Mouse (Mus musculus) kidney, embryonic 15.5 days (tissue): ENCODE measurements around the gene Psmd9. TPM values are rescaled to one million over a fixed set of nuclear protein-coding genes. Genes with fewer than 3 reads are reported as not detected.

Source experiments
- ATAC-seq: fragments of 200-750 bp; cut with Nextera tagmentation; replicated peaks from 2 replicates; pipeline ENCODE4 v1.8.0; 2017; ENCODE audit warnings: moderate TSS enrichment; ENCODE audit not compliant: low FRiP score
- H3K27ac ChIP-seq: fragments of 300-500 bp; sonication (generic); 2 replicates; pipeline ENCODE4 v1.5.1; 2015; ENCODE audit warnings: mild to moderate bottlenecking, inconsistent platforms
- H3K27me3 ChIP-seq: fragments of 300-500 bp; sonication (generic); 2 replicates; pipeline ENCODE4 v1.6.1; 2015; ENCODE audit warnings: inconsistent platforms
- H3K36me3 ChIP-seq: fragments of 300-500 bp; sonication (generic); 2 replicates; pipeline ENCODE4 v1.6.1; 2015; ENCODE audit warnings: inconsistent platforms
- H3K4me1 ChIP-seq: fragments of 300-500 bp; sonication (generic); 2 replicates; pipeline ENCODE4 v1.6.1; 2015; ENCODE audit warnings: inconsistent platforms
- H3K4me2 ChIP-seq: fragments of 300-500 bp; sonication (generic); 2 replicates; pipeline ENCODE4 v1.6.1; 2015; ENCODE audit warnings: moderate library complexity, mild to moderate bottlenecking, inconsistent platforms
- H3K4me3 ChIP-seq: fragments of 300-500 bp; sonication (generic); replicated peaks from 2 replicates; pipeline ENCODE4 v1.5.1; 2015; ENCODE audit warnings: mild to moderate bottlenecking, inconsistent platforms
- H3K9ac ChIP-seq: fragments of 300-500 bp; sonication (generic); 2 replicates; pipeline ENCODE4 v1.6.1; 2015; ENCODE audit warnings: mild to moderate bottlenecking, inconsistent platforms
- H3K9me3 ChIP-seq: fragments of 300-500 bp; sonication (generic); replicated peaks from 2 replicates; pipeline ENCODE4 v1.6.1; 2016; ENCODE audit warnings: inconsistent platforms
- WGBS: fragments of 180-500 bp; shearing (Covaris S2); methylation state at CpG from one replicate; pipeline ENCODE4 v1.1.7; 2015; ENCODE audit warnings: mixed read lengths; 5-methylcytosine and 5-hydroxymethylcytosine counted together
- polyA plus RNA-seq: library from polyadenylated mRNA; unstranded; fragments of >200 nt; fragmentation: Nextera tagmentation; extraction: Ambion mirVana; gene quantifications from 2 replicates; pipeline ENCODE4 v1.2.1, GENCODE M21; 2015

Gene Psmd9
- 82.5 and 90.5 TPM in 2 replicates for polyA plus RNA-seq

DNA sequence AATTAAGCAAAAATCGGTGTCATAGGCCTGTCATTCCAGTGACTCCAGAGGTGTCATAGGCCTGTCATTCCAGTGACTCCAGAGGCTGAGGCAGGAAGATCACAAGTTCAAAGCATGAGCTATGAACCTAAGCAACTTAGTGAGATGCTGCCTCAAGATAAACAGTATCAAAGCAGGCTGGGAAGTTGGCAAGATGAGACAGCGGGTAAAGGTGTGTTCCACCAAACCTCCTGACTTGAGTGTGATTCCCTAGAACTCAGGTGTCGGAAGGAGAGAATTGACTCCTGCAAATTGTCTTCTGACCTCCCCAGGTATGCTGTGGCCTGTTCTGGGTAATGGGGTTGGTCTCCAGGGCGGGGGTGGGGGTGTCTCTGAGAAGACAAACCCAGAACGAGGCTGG is at the start of gene Psmd9:
Psmd9 (plus strand) TSS at position 130 of the 400 bp plus-strand sequence.
- ATAC-seq: no peak

DNA sequence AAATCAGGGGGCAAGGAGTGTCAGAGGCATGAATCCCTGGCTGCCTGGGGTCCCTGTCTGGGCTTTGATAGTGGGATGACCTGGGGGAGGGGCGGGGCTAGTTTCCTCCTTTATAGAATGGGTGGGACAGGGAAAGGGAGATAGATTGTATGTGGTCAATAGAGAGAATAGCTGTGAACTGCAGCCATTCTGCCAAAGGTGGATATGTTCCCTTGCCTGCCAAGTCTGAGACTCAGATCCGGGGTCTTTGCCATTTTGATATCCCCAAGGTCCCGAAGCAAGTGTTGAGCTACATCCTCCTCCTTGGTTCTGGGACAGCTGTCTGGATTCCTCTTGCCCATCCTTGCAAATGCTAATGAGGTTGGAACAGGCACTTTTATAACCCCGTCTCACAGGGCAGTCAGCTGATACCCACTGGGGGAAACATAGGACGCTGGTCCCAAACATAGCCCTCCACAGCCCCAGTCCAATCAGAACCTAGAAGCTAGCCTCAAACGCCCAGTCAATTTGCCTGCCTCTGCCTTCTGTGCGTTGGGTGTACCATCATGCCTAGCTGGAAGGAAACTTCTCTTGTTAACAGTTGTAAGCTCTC is 48.5 kb upstream of the Psmd9 start:
- H3K4me2 ChIP-seq: no peak overlapping the region
- H3K27ac ChIP-seq: no peak overlapping the region
- ATAC-seq: no peak
- H3K9me3 ChIP-seq: 0 out of 2 replicates have a peak, but pooled peaks cover 3% of the 10 kb centered on the region
- no peaks in the 10 kb centered on the region for H3K27me3 ChIP-seq
- H3K36me3 ChIP-seq: 0 out of 2 replicates have a peak, but pooled peaks cover 3% of the 10 kb centered on the region
- H3K9ac ChIP-seq: no peak overlapping the region
- no peak overlapping the region for H3K4me3 ChIP-seq
- 56% methylated on average over 7 of the region's 7 CpGs for WGBS
- H3K4me1 ChIP-seq: 0 out of 2 replicates have a peak, but pooled peaks cover 9% of the 10 kb centered on the region

More for the DNA sequence above, at the start of gene Psmd9:
- no peak within 1 kb of the TSS for H3K4me2 ChIP-seq
- no peaks in the 10 kb centered on the region for H3K27me3 ChIP-seq
- peak within 1 kb of the TSS; percentile 27; the same call in 1 of the 2 replicates for H3K27ac ChIP-seq
- H3K36me3 ChIP-seq: peaks cover 25% of the 10 kb centered on the region
- H3K4me1 ChIP-seq: peaks cover 42% of the 10 kb centered on the region
- H3K9me3 ChIP-seq: no peaks in the 10 kb centered on the region
- WGBS: 71% methylated on average over 5 of the region's 5 CpGs
- no peak within 1 kb of the TSS for H3K9ac ChIP-seq
- no peak within 1 kb of the TSS for H3K4me3 ChIP-seq

DNA sequence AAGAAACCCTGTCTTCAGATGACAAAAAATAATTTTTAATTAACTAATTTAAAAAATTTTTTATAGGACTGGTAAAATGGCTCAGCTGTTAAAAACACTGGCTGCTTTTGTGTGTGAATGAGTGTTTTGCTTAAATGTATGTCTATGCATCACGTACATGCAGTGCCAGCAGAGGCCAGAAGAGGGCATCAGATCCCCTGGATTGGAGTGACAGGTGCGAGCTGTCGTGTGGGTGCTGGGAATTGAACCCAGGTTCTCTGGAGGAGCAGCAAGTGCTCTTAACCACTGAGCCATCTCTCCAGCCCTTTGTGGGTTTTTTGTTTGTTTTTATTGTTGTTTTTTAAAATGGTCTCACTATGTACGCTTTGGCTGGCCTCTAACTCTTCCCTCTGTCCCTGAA is 47.0 kb upstream of the Psmd9 start:
- H3K9me3 ChIP-seq: 0 out of 2 replicates have a peak, but pooled peaks cover 3% of the 10 kb centered on the region
- ATAC-seq: no peak
- no peak overlapping the region for H3K9ac ChIP-seq
- no peak overlapping the region for H3K27ac ChIP-seq
- H3K27me3 ChIP-seq: no peaks in the 10 kb centered on the region
- whole genome bisulfite sequencing: 92% methylated on average over 4 of the region's 4 CpGs
- no peak overlapping the region for H3K4me2 ChIP-seq
- H3K36me3 ChIP-seq: peaks cover 3% of the 10 kb centered on the region; the same call in 1 of the 2 replicates
- no peak overlapping the region for H3K4me3 ChIP-seq
- peaks cover 12% of the 10 kb centered on the region; the same call in 1 of the 2 replicates for H3K4me1 ChIP-seq

DNA sequence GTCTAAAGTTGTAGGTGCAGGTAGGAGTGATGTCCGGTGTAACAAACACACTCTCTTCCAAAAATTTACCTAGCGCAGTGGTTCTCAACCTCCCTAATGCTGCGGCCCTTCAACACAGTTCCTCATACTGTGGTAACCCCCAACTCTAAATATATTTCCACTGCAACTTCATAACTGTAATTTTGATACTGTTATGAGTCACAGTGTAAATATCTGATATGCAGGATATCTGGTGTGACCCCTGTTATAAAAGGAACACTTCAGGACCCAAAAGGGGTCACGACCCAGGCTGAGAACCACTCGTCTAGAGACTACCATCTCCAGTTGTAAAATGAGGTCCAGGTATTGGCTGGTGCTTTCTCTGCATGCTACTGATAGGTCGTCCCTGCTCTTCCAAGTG is 44.1 kb upstream of the Psmd9 start:
- WGBS: 78% methylated on average over 6 of the region's 6 CpGs
- Histone ChIP-seq H3K27me3 (no peaks in the 10 kb centered on the region), H3K4me2 (no peak overlapping the region), H3K4me1 (peaks cover 21% of the 10 kb centered on the region), H3K9me3 (0 out of 2 replicates have a peak, but pooled peaks cover 3% of the 10 kb centered on the region), H3K9ac (no peak overlapping the region), H3K27ac (no peak overlapping the region), H3K36me3 (peaks cover 10% of the 10 kb centered on the region; the same call in 1 of the 2 replicates), H3K4me3 (no peak overlapping the region)
- ATAC-seq: 0 out of 2 replicates have a peak, but pooled peaks have one; percentile 2

DNA sequence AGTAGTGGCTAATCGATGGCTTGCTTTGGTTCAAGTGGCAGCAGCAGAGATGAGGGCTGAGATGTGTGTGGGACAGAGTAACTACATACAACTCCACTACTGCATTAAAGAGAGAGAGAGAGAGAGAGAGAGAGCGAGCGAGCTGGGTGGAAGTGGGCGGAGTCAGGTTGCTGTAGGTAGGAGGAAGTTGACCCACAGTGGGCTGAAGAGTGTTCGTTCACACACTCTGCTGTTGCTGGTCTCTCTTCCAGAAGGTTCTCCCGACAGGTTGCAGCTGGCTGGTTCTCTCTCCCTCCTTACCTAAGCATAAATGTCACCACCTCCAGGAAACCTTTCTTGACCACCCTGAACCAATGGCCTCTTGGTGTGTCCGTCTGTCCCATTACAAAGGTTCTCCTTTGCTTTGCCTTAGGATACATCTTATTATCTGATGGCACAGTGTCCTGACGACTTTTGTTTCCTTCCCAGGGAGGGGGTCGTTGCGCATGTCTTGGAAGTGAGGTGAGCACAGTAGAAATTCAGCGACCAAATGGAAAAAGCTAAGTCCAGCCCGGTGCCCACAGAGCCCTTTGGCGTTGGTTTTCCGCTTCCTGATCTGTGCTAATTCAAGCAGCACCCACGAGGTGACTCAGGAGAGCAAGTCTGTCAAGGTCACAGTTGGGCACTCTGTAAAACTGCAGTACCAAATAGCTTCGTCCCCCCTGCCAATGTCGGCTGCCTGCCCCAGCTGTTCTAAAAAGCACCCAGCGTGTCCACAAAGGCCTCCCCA is 43.4 kb upstream of the Psmd9 start:
- Histone ChIP-seq H3K4me2 (no peak overlapping the region), H3K27ac (peak overlapping the region; percentile 56; the same call in 1 of the 2 replicates), H3K36me3 (peaks cover 12% of the 10 kb centered on the region; the same call in 1 of the 2 replicates), H3K4me1 (peaks cover 26% of the 10 kb centered on the region), H3K9me3 (0 out of 2 replicates have a peak, but pooled peaks cover 3% of the 10 kb centered on the region), H3K27me3 (no peaks in the 10 kb centered on the region), H3K9ac (no peak overlapping the region), H3K4me3 (no peak overlapping the region)
- WGBS: 73% methylated on average over 18 of the region's 18 CpGs
- ATAC-seq: 0 out of 2 replicates have a peak, but pooled peaks have one; percentile 24

DNA sequence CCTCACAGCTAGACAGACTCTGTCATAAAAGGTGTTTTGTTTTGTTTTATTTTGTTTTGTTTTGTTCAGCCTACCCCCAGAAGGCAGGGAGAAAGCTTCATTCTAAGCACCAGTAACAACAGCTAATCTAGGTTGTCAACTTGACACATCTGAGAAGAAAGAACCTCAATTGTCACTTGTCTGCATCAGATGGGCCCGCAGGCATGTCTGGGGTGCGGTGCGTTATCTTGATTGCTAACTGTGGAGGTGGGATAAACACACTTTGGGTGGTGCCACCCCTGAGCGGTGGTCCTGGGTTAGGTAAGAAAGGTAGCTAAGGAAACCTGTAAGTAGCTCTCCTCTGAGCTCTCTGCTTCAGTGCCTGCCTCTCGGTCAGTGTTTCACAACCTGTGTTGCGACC is 42.2 kb upstream of the Psmd9 start:
- 68% methylated on average over 6 of the region's 6 CpGs for WGBS
- Histone ChIP-seq H3K9ac (no peak overlapping the region), H3K4me3 (no peak overlapping the region), H3K27me3 (no peaks in the 10 kb centered on the region), H3K27ac (no peak overlapping the region), H3K36me3 (peaks cover 12% of the 10 kb centered on the region; the same call in 1 of the 2 replicates), H3K4me1 (peaks cover 35% of the 10 kb centered on the region), H3K4me2 (no peak overlapping the region), H3K9me3 (0 out of 2 replicates have a peak, but pooled peaks cover 3% of the 10 kb centered on the region)
- ATAC-seq: no peak

DNA sequence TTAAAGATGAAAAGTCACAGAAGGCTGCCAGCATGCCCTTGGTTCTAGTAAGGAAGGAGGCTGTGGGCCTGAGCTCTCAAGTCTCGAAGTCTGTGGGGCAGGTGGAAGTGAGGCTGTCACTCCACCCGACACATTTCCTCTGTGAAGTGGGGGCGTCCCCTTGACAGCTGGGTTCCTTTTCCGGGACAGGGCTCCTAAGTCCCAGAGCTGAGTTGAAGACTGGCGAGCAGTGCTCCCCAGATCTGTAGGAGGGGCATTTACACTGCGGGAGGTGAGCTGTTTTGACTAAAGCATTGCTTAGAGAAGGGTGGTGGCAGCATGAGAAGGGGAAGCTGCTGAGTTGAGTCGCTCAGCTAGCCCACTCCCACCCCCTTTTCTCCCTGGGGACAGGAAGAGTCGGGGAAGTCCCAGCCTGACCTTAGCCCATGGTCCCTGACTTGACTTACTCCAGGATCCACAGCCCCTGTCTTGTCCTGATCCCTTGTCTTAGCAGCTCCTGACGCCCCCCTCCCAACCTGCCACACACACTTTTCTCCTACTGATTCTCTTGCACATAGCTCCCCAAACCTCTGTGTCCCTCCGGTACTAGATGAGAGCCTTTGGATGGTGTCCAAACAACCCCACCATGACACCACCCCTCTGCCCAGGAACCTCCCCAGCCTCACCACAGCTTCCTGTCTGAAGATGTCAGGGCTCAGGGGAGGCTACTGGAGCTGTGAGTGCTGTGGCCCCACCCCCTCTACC is 40.6 kb upstream of the Psmd9 start:
- Histone ChIP-seq H3K9me3 (no peaks in the 10 kb centered on the region), H3K4me2 (no peak overlapping the region), H3K27ac (no peak overlapping the region), H3K36me3 (peaks cover 12% of the 10 kb centered on the region), H3K4me3 (no peak overlapping the region), H3K9ac (no peak overlapping the region), H3K4me1 (peaks cover 49% of the 10 kb centered on the region), H3K27me3 (no peaks in the 10 kb centered on the region)
- no peak for ATAC-seq
- 52% methylated on average over 10 of the region's 10 CpGs for WGBS

DNA sequence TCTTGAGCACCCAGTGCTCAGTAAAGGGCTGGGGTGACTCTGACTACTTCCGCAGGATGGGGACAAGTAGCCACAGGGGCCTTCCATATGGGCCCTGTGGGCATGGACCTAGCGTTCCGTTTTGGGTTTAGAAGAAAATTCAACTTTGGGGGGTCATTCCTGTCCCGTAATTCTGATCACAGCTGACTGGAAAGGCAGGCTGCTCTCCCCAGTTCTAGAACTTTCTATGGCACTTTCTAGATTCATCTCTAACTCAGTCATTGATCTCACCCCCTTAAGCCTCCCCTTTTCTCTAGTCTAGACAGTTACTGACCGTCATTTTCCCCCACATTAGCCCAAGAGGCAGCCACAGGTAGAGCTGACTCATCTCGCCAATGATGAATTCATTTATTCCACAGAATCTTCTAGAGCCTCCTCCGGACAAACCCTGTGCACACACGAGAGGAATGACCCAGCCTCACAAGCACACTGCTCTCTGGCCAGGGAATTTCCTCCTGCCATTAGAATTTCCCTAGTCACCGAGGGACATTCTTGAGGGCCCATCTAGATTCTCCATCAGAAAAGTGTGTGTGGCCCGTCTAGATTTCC is 39.9 kb upstream of the Psmd9 start:
- Histone ChIP-seq H3K36me3 (peaks cover 16% of the 10 kb centered on the region), H3K4me3 (no peak overlapping the region), H3K9ac (no peak overlapping the region), H3K4me1 (peaks cover 55% of the 10 kb centered on the region), H3K4me2 (no peak overlapping the region), H3K9me3 (no peaks in the 10 kb centered on the region), H3K27ac (no peak overlapping the region), H3K27me3 (no peaks in the 10 kb centered on the region)
- 88% methylated on average over 10 of the region's 10 CpGs for WGBS
- no peak for ATAC-seq

DNA sequence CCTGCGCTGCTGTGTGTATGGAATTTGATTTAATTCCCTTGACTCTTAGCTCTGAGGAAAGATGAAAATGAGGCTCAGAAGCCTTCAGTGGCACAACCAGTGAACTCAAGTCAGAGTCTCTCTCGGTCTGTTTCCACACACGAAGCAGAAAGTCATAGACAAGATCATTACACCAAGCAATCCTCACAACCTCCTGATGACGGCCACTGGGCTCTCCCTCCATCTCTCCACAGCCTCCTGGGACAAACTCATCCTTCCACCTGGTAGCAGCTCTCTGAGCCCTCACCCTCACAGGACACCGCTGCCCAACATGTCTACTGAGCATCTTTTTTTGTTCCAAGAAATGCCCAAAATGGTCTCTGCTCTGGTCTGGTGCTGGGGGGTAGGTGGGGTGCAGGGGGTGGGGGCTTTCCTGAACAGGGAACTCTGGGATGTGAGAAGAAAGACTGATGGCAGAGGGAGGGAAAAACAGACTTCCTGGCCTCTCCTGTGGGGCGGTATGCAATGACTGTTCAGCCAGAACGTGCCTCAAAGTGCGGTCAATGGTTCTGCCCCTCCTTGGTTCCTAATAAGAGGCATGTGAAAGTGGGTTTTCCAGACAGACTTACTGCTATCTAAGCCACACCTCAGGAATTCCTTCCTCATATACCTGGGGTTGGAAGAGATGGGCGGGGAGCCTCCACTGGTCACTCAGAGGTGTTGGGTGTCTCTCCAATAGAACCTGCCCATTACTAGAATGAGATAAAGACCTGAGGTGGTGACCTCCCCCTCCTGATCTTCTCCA is 39.0 kb upstream of the Psmd9 start:
- Histone ChIP-seq H3K4me2 (no peak overlapping the region), H3K36me3 (peaks cover 24% of the 10 kb centered on the region), H3K27ac (no peak overlapping the region), H3K9me3 (no peaks in the 10 kb centered on the region), H3K4me1 (peaks cover 65% of the 10 kb centered on the region), H3K27me3 (no peaks in the 10 kb centered on the region), H3K9ac (no peak overlapping the region), H3K4me3 (no peak overlapping the region)
- WGBS: 85% methylated on average over 9 of the region's 9 CpGs
- ATAC-seq: no peak

DNA sequence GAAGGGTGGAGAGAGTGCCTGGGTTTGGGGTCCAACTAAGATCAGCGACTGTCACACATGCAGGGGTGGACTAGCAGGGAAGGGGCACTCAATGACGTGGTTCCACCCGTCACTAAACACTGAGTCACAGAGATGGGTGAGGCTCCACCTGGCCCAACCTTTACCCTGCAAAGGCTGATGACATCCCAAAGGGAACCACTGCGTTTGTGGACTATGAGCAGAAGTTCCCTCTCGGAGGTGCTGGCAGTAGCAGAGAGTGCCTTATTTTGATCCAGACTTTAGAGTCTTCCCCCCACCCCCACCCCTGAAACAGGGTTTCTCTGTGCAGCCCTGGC is 38.4 kb upstream of the Psmd9 start:
- Histone ChIP-seq H3K27ac (no peak overlapping the region), H3K4me1 (peaks cover 67% of the 10 kb centered on the region), H3K4me2 (no peak overlapping the region), H3K9me3 (no peaks in the 10 kb centered on the region), H3K27me3 (no peaks in the 10 kb centered on the region), H3K36me3 (peaks cover 24% of the 10 kb centered on the region), H3K4me3 (no peak overlapping the region), H3K9ac (no peak overlapping the region)
- ATAC-seq: no peak
- 92% methylated on average over 5 of the region's 5 CpGs for WGBS
